Mouse (Mus musculus) heart, embryonic 13.5 days (tissue): ENCODE measurements around the gene Eme2. TPM values are rescaled to one million over a fixed set of nuclear protein-coding genes. Genes with fewer than 3 reads are reported as not detected.

Experiments used
- ATAC-seq: fragments of 200-750 bp; cut with Nextera tagmentation; 2 replicates; pipeline ENCODE4 v1.8.0; 2017; ENCODE audit warnings: moderate TSS enrichment; ENCODE audit not compliant: insufficient number of reproducible peaks, low FRiP score, low TSS enrichment; ENCODE audit errors: extremely low read depth
- H3K27ac ChIP-seq: fragments of 300-500 bp; sonication (generic); replicated peaks from 2 replicates; pipeline ENCODE4 v1.5.1; 2015; ENCODE audit warnings: moderate library complexity, mild to moderate bottlenecking, inconsistent platforms
- H3K27me3 ChIP-seq: fragments of 300-500 bp; sonication (generic); replicated peaks from 2 replicates; pipeline ENCODE4 v1.6.1; 2015; ENCODE audit warnings: mild to moderate bottlenecking, inconsistent platforms
- H3K36me3 ChIP-seq: fragments of 300-500 bp; sonication (generic); 2 replicates; pipeline ENCODE4 v1.6.1; 2015; ENCODE audit warnings: mild to moderate bottlenecking, inconsistent platforms
- H3K4me1 ChIP-seq: fragments of 300-500 bp; sonication (generic); 2 replicates; pipeline ENCODE4 v1.6.1; 2015; ENCODE audit warnings: inconsistent platforms
- H3K4me2 ChIP-seq: fragments of 300-500 bp; sonication (generic); 2 replicates; pipeline ENCODE4 v1.6.1; 2015; ENCODE audit warnings: inconsistent platforms, mild to moderate bottlenecking, moderate library complexity
- H3K4me3 ChIP-seq: fragments of 300-500 bp; sonication (generic); 2 replicates; pipeline ENCODE4 v1.5.1; 2015; ENCODE audit warnings: moderate library complexity, mild to moderate bottlenecking, inconsistent platforms
- H3K9ac ChIP-seq: fragments of 300-500 bp; sonication (generic); 2 replicates; pipeline ENCODE4 v1.6.1; 2015; ENCODE audit warnings: inconsistent platforms, mild to moderate bottlenecking, moderate library complexity
- H3K9me3 ChIP-seq: fragments of 300-500 bp; sonication (generic); 2 replicates; pipeline ENCODE4 v1.6.1; 2016; ENCODE audit warnings: inconsistent platforms
- WGBS: fragments of 180-500 bp; shearing (Covaris S2); methylation state at CpG from one replicate; pipeline ENCODE4 v1.1.7; 2015; ENCODE audit warnings: mixed read lengths; 5-methylcytosine and 5-hydroxymethylcytosine counted together
- polyA plus RNA-seq: library from polyadenylated mRNA; unstranded; fragments of >200 nt; fragmentation: Nextera tagmentation; extraction: Ambion mirVana; gene quantifications from 2 replicates; pipeline ENCODE4 v1.2.1, GENCODE M21; 2015

Gene Eme2
- polyA plus RNA-seq, 1 experiment from 2014 or later = 22.5 TPM

DNA sequence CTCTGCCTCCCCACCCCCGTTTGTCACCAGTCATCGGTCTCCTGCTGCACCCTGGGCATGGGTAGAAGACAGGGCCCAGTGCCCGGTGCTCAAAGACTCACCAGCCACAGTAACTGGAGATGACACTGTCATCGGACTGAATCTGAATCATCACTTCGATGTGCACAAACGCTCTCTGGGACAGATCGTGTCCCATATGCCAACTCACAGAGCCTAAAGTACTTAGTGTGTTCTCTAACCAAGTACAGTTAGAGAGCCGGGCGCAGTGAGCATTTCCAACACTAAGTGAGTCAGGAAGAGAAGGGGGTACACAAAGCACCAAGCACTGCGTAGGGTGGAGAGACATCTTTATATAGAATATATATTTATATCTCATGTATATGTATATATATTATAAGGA, 27.0 kb downstream of the Eme2 start:
- no peaks in the 10 kb centered on the region for H3K4me1 ChIP-seq
- ATAC-seq = no peak
- no peak overlapping the region for H3K27ac ChIP-seq
- no peak overlapping the region for H3K4me3 ChIP-seq
- no peaks in the 10 kb centered on the region for H3K9me3 ChIP-seq
- H3K27me3 ChIP-seq = no peaks in the 10 kb centered on the region
- WGBS = 89% methylated on average over 10 of the region's 10 CpGs
- no peak overlapping the region for H3K9ac ChIP-seq
- H3K36me3 ChIP-seq = peaks cover 19% of the 10 kb centered on the region
- H3K4me2 ChIP-seq = no peak overlapping the region

DNA sequence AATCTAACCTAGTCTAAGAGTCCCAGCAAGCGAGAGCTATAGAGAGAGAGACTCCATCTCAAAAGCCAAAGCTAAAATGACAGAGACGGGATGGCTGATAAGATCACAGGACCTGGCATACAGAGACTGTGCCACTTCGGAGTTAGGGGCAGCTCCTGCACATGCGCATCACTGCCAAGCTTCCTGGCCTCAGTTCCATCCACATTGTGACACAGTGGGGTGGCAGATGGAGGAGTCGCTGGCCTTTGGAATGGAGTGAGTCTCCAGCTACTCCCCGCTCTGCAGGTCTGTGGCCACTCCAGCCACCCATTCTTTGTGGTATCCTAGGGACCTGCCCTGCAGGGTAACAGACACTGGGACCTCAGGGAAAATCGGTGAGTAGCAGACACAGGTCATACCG, 29.1 kb downstream of the Eme2 start, which contains the start of gene Igfals:
Gene Igfals (plus strand): TSS at position 222 of the 400 bp plus-strand sequence.
- no peak within 1 kb of the TSS for H3K27ac ChIP-seq
- ATAC-seq = no peak
- no peaks in the 10 kb centered on the region for H3K9me3 ChIP-seq
- no peaks in the 10 kb centered on the region for H3K4me1 ChIP-seq
- WGBS = 82% methylated on average over 8 of the region's 8 CpGs
- H3K9ac ChIP-seq = no peak within 1 kb of the TSS
- no peaks in the 10 kb centered on the region for H3K27me3 ChIP-seq
- H3K4me2 ChIP-seq = no peak within 1 kb of the TSS
- H3K36me3 ChIP-seq = peaks cover 41% of the 10 kb centered on the region
- H3K4me3 ChIP-seq = no peak within 1 kb of the TSS

DNA sequence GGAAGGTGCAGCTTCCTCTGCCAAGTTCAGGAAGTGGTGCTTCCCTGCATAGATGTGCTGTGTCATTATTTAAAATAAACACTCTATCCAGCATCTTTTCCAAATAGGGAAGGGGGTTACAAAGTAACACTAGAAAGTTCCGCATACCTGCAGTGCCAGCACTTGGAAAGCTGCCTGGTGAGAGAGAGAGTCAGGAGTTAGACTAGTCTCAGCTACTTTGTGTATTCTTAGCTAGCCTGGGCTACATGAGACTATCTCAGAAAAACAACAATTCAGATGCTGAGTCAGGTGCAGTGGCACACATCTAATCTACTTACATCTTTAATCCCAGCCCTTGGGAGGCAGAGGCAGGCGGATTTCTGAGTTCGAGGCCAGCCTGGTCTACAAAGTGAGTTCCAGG, 33.1 kb downstream of the Eme2 start:
- Histone ChIP-seq H3K27ac (no peak overlapping the region), H3K4me2 (no peak overlapping the region), H3K9me3 (no peaks in the 10 kb centered on the region), H3K9ac (no peak overlapping the region), H3K27me3 (no peaks in the 10 kb centered on the region), H3K36me3 (peaks cover 60% of the 10 kb centered on the region), H3K4me1 (no peaks in the 10 kb centered on the region), H3K4me3 (no peak overlapping the region)
- 87% methylated on average over 3 of the region's 3 CpGs for WGBS
- ATAC-seq = no peak

DNA sequence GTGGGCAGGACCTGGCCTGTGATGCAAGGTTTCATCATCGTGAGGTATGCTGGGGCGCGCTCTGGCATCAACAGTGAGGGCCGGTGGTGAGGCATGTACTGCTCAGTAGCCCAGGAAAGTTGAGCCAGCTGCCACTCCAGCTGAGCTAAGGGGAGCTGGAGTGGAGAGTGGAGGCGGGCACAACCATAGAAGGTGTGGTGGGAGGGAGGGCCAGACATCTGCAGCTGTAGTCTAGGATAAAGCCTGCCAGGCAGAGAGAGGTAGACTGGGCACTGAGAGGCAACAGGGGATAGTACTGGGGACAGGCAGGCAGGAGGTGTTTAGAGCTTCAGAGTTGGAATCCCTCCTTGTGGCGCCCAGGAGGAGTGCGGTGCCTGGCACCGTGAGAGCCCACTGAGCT, 34.8 kb downstream of the Eme2 start:
- no peak overlapping the region for H3K27ac ChIP-seq
- no peak for ATAC-seq
- H3K9me3 ChIP-seq = no peaks in the 10 kb centered on the region
- no peak overlapping the region for H3K4me3 ChIP-seq
- no peak overlapping the region for H3K4me2 ChIP-seq
- peaks cover 52% of the 10 kb centered on the region for H3K36me3 ChIP-seq
- WGBS = 88% methylated on average over 8 of the region's 8 CpGs
- no peaks in the 10 kb centered on the region for H3K27me3 ChIP-seq
- H3K9ac ChIP-seq = no peak overlapping the region
- no peaks in the 10 kb centered on the region for H3K4me1 ChIP-seq

DNA sequence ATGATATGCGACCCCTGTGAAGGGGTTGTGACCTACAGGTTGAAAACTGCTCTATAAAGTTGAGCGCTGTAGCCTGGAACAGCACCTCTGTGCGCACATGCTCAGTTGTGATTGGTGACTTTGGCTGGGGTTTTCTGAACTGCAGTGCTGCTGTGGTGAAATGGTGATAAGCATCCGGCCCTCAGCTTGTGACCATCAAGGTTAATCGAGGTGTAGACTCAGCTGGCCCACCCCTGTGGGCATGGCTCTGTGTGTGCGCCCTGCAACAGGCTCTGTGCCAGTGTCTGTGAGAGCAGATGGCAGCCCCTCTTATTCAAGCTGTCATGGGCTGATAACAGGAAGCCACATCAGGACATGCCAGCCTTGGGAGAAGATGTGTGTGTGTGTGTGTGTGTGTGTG, 35.9 kb downstream of the Eme2 start:
- Histone ChIP-seq H3K27ac (no peak overlapping the region), H3K9me3 (no peaks in the 10 kb centered on the region), H3K4me2 (no peak overlapping the region), H3K9ac (no peak overlapping the region), H3K4me1 (no peaks in the 10 kb centered on the region), H3K27me3 (no peaks in the 10 kb centered on the region), H3K4me3 (no peak overlapping the region), H3K36me3 (peaks cover 58% of the 10 kb centered on the region)
- ATAC-seq = no peak
- WGBS = 78% methylated on average over 6 of the region's 6 CpGs

DNA sequence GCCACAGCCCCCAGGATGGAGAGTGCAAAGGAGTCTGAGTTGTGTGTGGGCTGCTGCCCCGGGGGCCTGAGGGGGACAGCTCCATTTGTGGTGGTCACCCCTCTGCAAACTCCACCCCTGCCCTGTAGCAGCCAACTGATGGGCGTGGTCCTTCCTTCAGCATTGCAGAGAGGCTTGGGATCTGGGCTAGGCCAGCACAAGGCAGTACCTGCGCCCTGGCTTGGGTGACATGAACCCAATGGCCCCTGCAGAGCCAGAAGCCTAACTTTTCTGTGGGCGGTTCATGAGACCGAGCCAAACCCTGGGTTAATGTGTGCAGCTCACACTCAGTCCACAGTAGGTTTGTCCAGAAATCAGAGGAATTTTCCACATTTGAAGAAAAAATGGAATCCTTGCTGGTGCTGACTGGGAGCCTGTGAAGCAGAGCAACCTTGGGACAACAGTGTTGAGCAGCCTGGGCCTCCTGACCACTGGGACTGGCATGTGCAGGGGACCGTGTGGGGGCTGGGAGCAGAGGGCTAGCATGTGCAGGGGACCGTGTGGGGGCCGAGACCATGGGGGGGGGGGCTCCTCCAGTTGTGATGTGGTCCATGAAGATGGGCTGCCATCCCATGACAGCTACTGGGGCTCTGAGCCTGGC, 36.9 kb downstream of the Eme2 start:
- H3K4me2 ChIP-seq = no peak overlapping the region
- 80% methylated on average over 8 of the region's 8 CpGs for WGBS
- H3K27ac ChIP-seq = no peak overlapping the region
- no peak overlapping the region for H3K9ac ChIP-seq
- no peaks in the 10 kb centered on the region for H3K27me3 ChIP-seq
- ATAC-seq = no peak
- H3K36me3 ChIP-seq = peaks cover 59% of the 10 kb centered on the region
- no peaks in the 10 kb centered on the region for H3K9me3 ChIP-seq
- no peaks in the 10 kb centered on the region for H3K4me1 ChIP-seq
- H3K4me3 ChIP-seq = no peak overlapping the region

DNA sequence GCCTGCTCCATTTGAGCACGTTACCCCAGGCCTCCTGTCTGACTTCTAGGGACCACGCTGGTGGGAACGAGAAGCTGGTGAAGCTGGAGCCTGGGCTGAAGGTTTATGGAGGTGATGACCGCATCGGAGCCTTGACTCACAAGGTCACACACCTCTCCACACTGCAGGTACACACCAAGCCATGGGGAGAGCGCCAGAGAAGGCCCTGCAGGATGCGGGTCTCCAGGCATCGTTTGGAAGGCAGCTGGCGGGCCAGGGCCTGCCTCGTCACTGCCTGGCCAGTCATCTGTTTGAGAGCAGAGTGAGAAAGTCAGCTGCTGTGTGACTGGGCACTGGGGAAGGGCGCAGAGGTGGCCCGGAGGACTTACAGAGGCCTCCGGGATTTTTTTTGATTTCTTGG, 38.3 kb downstream of the Eme2 start:
- Histone ChIP-seq H3K27me3 (peaks cover 3% of the 10 kb centered on the region), H3K4me3 (no peak overlapping the region), H3K27ac (no peak overlapping the region), H3K9me3 (no peaks in the 10 kb centered on the region), H3K4me2 (no peak overlapping the region), H3K4me1 (peaks cover 2% of the 10 kb centered on the region; the same call in 1 of the 2 replicates), H3K36me3 (peaks cover 48% of the 10 kb centered on the region), H3K9ac (no peak overlapping the region)
- WGBS = 88% methylated on average over 13 of the region's 13 CpGs
- no peak for ATAC-seq

DNA sequence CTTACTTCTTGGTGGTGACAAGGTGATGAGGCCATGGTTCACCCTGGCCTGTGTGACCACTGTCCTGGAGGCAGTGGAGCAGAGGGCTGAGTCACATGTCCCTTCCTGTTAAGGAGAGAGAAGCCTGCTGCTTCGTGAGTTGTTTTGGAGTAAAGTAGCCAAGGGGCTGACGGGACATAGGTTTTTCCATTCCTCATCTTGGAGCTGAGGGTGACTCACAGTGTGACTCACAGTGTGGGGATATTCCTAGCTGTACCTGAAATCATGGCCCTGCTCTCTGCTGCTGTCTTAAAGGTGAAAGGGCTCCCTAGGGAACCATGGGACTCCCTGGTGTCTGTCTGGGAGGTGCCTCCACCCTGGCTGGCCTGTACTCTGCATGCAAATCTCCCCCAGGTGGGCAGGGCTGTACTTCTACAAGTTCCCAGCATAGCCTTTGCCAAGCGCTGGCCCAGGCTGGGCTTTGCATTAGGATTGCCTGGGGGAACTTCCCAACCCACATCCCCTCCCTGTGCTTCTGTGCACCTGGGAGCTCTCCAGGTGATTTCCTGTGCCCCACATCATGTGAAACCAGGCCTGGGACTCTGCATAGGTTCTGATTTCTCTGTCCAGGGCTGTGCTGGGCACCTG, 38.9 kb downstream of the Eme2 start:
- Histone ChIP-seq H3K36me3 (peaks cover 42% of the 10 kb centered on the region), H3K27ac (no peak overlapping the region), H3K27me3 (peaks cover 9% of the 10 kb centered on the region), H3K4me2 (no peak overlapping the region), H3K4me1 (peaks cover 9% of the 10 kb centered on the region), H3K9ac (no peak overlapping the region), H3K4me3 (no peak overlapping the region), H3K9me3 (no peaks in the 10 kb centered on the region)
- WGBS = 75% methylated on average over 3 of the region's 3 CpGs
- no peak for ATAC-seq

DNA sequence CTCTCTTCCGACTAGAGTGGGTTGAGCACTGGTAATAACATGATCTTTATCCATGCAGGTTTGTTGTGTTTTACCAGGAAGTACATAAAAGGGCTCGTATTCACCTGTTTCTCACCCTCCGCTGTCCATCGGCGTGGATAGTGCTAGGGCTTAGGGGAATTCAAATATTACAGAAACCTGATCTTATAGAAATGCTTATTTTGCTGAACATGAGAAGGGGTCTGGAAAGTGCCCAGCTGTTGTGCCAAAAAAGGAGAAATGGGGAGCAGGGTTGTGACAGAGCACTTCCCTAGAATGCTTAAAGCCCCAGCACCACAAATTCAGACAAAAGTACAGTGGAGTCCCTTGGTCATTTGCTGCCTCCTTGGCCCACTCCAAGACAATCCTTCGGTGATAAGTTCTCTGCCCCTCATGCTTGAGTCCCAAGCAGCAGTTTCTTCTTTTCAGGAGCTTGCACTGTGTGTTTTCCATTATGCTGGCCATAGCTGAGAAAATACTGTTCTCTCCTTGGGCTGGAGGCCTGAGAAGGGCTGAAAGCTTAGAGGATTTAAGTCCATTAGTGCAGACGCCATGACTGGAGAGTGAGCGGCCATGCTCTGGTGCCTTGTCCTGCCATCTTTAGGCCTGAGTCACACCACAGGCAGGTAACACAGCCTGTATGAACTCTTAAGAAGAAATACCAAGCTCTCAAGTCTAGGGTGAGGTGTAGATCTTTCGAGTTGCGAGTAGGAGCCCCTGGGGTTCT, 43.3 kb downstream of the Eme2 start:
- ATAC-seq = no peak
- Histone ChIP-seq H3K9me3 (no peaks in the 10 kb centered on the region), H3K4me2 (peak overlapping the region; percentile 88), H3K27me3 (peaks cover 9% of the 10 kb centered on the region), H3K9ac (peak overlapping the region; percentile 95), H3K27ac (no peak overlapping the region), H3K4me1 (peaks cover 27% of the 10 kb centered on the region), H3K36me3 (peaks cover 21% of the 10 kb centered on the region), H3K4me3 (peak overlapping the region; percentile 85)
- WGBS = 79% methylated on average over 10 of the region's 10 CpGs

DNA sequence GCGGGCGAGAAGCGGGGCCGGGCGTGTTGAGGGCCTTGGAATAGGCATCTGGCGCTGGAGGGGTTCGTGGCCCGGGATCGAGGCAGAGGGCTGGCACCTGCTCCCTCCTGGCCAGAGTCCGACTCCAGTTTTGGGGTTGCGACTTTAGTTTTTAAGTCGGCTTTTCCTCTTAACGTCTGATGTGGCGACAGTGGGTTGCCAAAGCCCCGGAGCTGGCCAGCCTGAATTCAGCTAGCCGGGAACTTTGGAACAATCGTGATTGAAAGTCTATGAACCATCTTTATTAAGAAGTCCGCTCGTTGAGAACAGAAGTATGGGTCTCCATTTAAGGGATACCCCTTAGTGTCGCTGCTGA, 44.1 kb downstream of the Eme2 start:
- H3K4me1 ChIP-seq = peaks cover 27% of the 10 kb centered on the region
- ATAC-seq = no peak
- H3K4me2 ChIP-seq = peak overlapping the region; percentile 88
- H3K27ac ChIP-seq = peak overlapping the region; percentile 98
- H3K9ac ChIP-seq = peak overlapping the region; percentile 95
- WGBS = under 1% methylated on average over 20 of the region's 20 CpGs
- H3K27me3 ChIP-seq = peaks cover 12% of the 10 kb centered on the region
- H3K9me3 ChIP-seq = no peaks in the 10 kb centered on the region
- peaks cover 21% of the 10 kb centered on the region for H3K36me3 ChIP-seq
- H3K4me3 ChIP-seq = peak overlapping the region; percentile 85

DNA sequence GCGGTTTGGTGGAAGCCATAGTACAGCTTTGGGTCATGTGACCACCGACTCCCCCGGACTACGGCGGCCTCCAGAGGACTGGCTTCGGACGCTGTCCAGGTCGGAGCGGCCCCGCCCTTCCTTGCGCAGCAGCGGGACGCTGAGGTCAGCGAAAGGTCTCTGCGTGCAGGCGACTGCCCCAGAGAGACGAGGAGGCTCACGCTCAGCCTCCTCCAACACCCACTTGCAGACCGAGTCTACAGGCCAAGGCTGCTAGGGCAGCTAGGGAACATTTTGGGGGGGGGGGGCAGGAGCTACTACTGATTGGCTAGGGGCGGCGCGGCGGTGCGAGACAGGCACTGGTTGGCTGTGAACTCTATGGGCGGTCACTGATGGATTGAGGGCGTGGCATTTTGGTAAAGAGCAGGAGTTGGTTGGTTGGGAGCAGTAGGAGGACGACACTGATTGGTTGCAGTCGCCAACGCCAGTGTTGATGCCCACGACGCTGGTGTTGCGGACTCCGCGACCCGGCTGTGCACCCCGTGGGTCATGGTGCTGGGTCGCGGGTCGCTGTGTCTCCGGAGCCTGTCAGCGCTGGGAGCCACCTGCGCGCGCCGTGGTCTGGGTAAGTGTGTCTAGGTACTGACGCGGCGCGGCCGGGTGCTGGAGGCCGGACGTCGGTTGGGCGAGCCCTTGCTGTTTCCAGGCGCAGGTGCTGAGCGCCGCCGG, 44.7 kb downstream of the Eme2 start, which contains the start of gene Fahd1:
Gene Fahd1 (minus strand): TSS at position 300 of the 708 bp plus-strand sequence.
- H3K36me3 ChIP-seq = peaks cover 21% of the 10 kb centered on the region
- peak within 1 kb of the TSS; percentile 95 for H3K9ac ChIP-seq
- under 1% methylated on average over 58 of the region's 58 CpGs for WGBS
- peak within 1 kb of the TSS; percentile 88 for H3K4me2 ChIP-seq
- peaks cover 29% of the 10 kb centered on the region for H3K4me1 ChIP-seq
- no peaks in the 10 kb centered on the region for H3K9me3 ChIP-seq
- peak within 1 kb of the TSS; percentile 98 for H3K27ac ChIP-seq
- peak; percentile 96 for ATAC-seq
- H3K27me3 ChIP-seq = peaks cover 14% of the 10 kb centered on the region
- H3K4me3 ChIP-seq = peak within 1 kb of the TSS; percentile 85
